In genomic region chr4:133241910-133242309, GRCm38 (mm10) we compare ENCODE assay signal across 7 mouse cellular contexts. TPM values are rescaled to one million over a fixed set of nuclear protein-coding genes. Genes with fewer than 3 reads are reported as not detected.
DNase-seq lines count a peak whose midpoint lies in the region; ATAC-seq lines count a peak whose summit lies in the region.

No protein-coding gene starts in this region.

- H3K27ac ChIP-seq in lung, embryonic 15.5 days: no peak overlapping the region
- no peak overlapping the region for H3K27ac ChIP-seq in embryonic facial prominence, embryonic 15.5 days (replicated peaks)
- H3K27ac ChIP-seq in limb, embryonic 13.5 days: no peak overlapping the region
- no peak overlapping the region for H3K27ac ChIP-seq in stomach, embryonic 14.5 days (ENCODE audit: low read length)

- peaks cover 33% of the 10 kb centered on the region for H3K27me3 ChIP-seq in lung, embryonic 15.5 days
- peaks cover 36% of the 10 kb centered on the region for H3K27me3 ChIP-seq in embryonic facial prominence, embryonic 15.5 days
- H3K27me3 ChIP-seq in limb, embryonic 13.5 days: peaks cover 56% of the 10 kb centered on the region
- H3K27me3 ChIP-seq in stomach, embryonic 14.5 days (ENCODE audit: control insufficient read depth, insufficient read depth, low read length): 0 out of 2 replicates have a peak, but pooled peaks cover 3% of the 10 kb centered on the region

- WGBS in lung, embryonic 15.5 days: 19% methylated on average over 11 of the region's 11 CpGs
- 29% methylated on average over 11 of the region's 11 CpGs for WGBS in embryonic facial prominence, embryonic 15.5 days
- 33% methylated on average over 11 of the region's 11 CpGs for WGBS in limb, embryonic 13.5 days
- 31% methylated on average over 11 of the region's 11 CpGs for WGBS in stomach, embryonic 14.5 days

- H3K36me3 ChIP-seq in lung, embryonic 15.5 days: no peaks in the 10 kb centered on the region
- H3K36me3 ChIP-seq in embryonic facial prominence, embryonic 15.5 days: no peaks in the 10 kb centered on the region
- H3K36me3 ChIP-seq in limb, embryonic 13.5 days: no peaks in the 10 kb centered on the region
- no peaks in the 10 kb centered on the region for H3K36me3 ChIP-seq in stomach, embryonic 14.5 days (ENCODE audit: control insufficient read depth, insufficient read depth, low read length)

- no peak overlapping the region for H3K9ac ChIP-seq in lung, embryonic 15.5 days
- H3K9ac ChIP-seq in embryonic facial prominence, embryonic 15.5 days: no peak overlapping the region
- H3K9ac ChIP-seq in limb, embryonic 13.5 days: 0 out of 2 replicates have a peak overlapping the region, but pooled peaks have one; percentile 72
- H3K9ac ChIP-seq in stomach, embryonic 14.5 days (replicated peaks; ENCODE audit: low read depth, low read length): no peak overlapping the region

- peak overlapping the region; percentile 92 for H3K4me2 ChIP-seq in lung, embryonic 15.5 days
- H3K4me2 ChIP-seq in embryonic facial prominence, embryonic 15.5 days (replicated peaks): peak overlapping the region; percentile 95
- peak overlapping the region; percentile 87 for H3K4me2 ChIP-seq in limb, embryonic 13.5 days (replicated peaks)
- peak overlapping the region; percentile 94 for H3K4me2 ChIP-seq in stomach, embryonic 14.5 days (replicated peaks; ENCODE audit: low read depth, low read length)

- peak overlapping the region; percentile 53 for H3K4me3 ChIP-seq in lung, embryonic 15.5 days
- peak overlapping the region; percentile 68 for H3K4me3 ChIP-seq in embryonic facial prominence, embryonic 15.5 days (replicated peaks)
- peak overlapping the region; percentile 61 for H3K4me3 ChIP-seq in limb, embryonic 13.5 days
- H3K4me3 ChIP-seq in stomach, embryonic 14.5 days (ENCODE audit: low read depth, low read length): peak overlapping the region; percentile 64

- ATAC-seq in lung, embryonic 15.5 days (ENCODE audit: borderline replicate concordance, extremely low read depth, low FRiP score, low TSS enrichment): no peak
- ATAC-seq in embryonic facial prominence, embryonic 15.5 days (ENCODE audit: insufficient number of reproducible peaks, low FRiP score, low TSS enrichment, low read depth): no peak
- ATAC-seq in limb, embryonic 13.5 days (ENCODE audit: low FRiP score, low read depth): no peak
- no peak for ATAC-seq in stomach, embryonic 14.5 days (ENCODE audit: insufficient number of reproducible peaks, insufficient read depth, low FRiP score, low read depth)

- H3K9me3 ChIP-seq in lung, embryonic 15.5 days: no peaks in the 10 kb centered on the region
- H3K9me3 ChIP-seq in embryonic facial prominence, embryonic 15.5 days (replicated peaks): no peaks in the 10 kb centered on the region
- no peaks in the 10 kb centered on the region for H3K9me3 ChIP-seq in limb, embryonic 13.5 days
- no peaks in the 10 kb centered on the region for H3K9me3 ChIP-seq in stomach, embryonic 14.5 days (ENCODE audit: control insufficient read depth, low read depth, low read length)

- H3K4me1 ChIP-seq in lung, embryonic 15.5 days: peaks cover 11% of the 10 kb centered on the region
- H3K4me1 ChIP-seq in embryonic facial prominence, embryonic 15.5 days: peaks cover 17% of the 10 kb centered on the region
- peaks cover 11% of the 10 kb centered on the region for H3K4me1 ChIP-seq in limb, embryonic 13.5 days
- H3K4me1 ChIP-seq in stomach, embryonic 14.5 days (ENCODE audit: control insufficient read depth, insufficient read depth, low read length): peaks cover 13% of the 10 kb centered on the region; the same call in 1 of the 2 replicates

- no peak for DNase-seq in lung, postnatal 10 days
- no peak for DNase-seq in layer of hippocampus, adult 9-10 months (ENCODE audit: low spot score)
- DNase-seq in left cerebral cortex, adult 8-10 months (ENCODE audit: low spot score in 2 of 2): no peak

RNA-seq across cellular contexts. Expression of gene Map3k6, which starts 1.3 kb away (rescaled TPM):
- 3.0 and 3.1 TPM in 2 replicates for polyA plus RNA-seq in lung, embryonic 15.5 days (2015; fragmentation: Nextera tagmentation; extraction: Ambion mirVana)
- 17.4 and 20.6 TPM in 2 replicates for polyA plus RNA-seq in embryonic facial prominence, embryonic 15.5 days (2015; fragmentation: Nextera tagmentation; extraction: Ambion mirVana)
- polyA plus RNA-seq in limb, embryonic 13.5 days (2015; fragmentation: Nextera tagmentation; extraction: Ambion mirVana): 2.4 and 2.6 TPM in 2 replicates
- polyA plus RNA-seq in stomach, embryonic 14.5 days (2014; fragmentation: Nextera tagmentation; extraction: Ambion mirVana): 3.1 and 3.4 TPM in 2 replicates
- total RNA-seq in left cerebral cortex, adult 8-10 months (2022): 1 to 10 TPM; 3.6 to 6.6 (median 5.8) TPM

RNA-seq across cellular contexts. Expression of gene Sytl1, which starts 21.0 kb away (rescaled TPM):
- 1.1 and 2.1 TPM in 2 replicates for polyA plus RNA-seq in lung, embryonic 15.5 days (2015; fragmentation: Nextera tagmentation; extraction: Ambion mirVana)
- 39.7 and 40.2 TPM in 2 replicates for polyA plus RNA-seq in embryonic facial prominence, embryonic 15.5 days (2015; fragmentation: Nextera tagmentation; extraction: Ambion mirVana)
- polyA plus RNA-seq in limb, embryonic 13.5 days (2015; fragmentation: Nextera tagmentation; extraction: Ambion mirVana): 5.5 and 5.6 TPM in 2 replicates
- polyA plus RNA-seq in stomach, embryonic 14.5 days (2014; fragmentation: Nextera tagmentation; extraction: Ambion mirVana): 9.3 and 10.3 TPM in 2 replicates
- total RNA-seq in left cerebral cortex, adult 8-10 months (2022): 1 to 10 TPM; 3.4 to 5.3 (median 4.1) TPM

RNA-seq across cellular contexts. Expression of gene Gpr3, which starts 29.6 kb away (rescaled TPM):
- polyA plus RNA-seq in lung, embryonic 15.5 days (2015; fragmentation: Nextera tagmentation; extraction: Ambion mirVana): 0.10 TPM in 1 of 2 replicates, not detected in the other
- 0.07 and 0.24 TPM in 2 replicates for polyA plus RNA-seq in embryonic facial prominence, embryonic 15.5 days (2015; fragmentation: Nextera tagmentation; extraction: Ambion mirVana)
- 0.32 and 0.38 TPM in 2 replicates for polyA plus RNA-seq in limb, embryonic 13.5 days (2015; fragmentation: Nextera tagmentation; extraction: Ambion mirVana)
- polyA plus RNA-seq in stomach, embryonic 14.5 days (2014; fragmentation: Nextera tagmentation; extraction: Ambion mirVana): not detected in 2 replicates
- total RNA-seq in left cerebral cortex, adult 8-10 months (2022): 1 to 10 TPM; 6.0 to 9.0 (median 6.9) TPM

RNA-seq across cellular contexts. Expression of gene Cd164l2, which starts 30.0 kb away (rescaled TPM):
- 8.2 and 8.5 TPM in 2 replicates for polyA plus RNA-seq in lung, embryonic 15.5 days (2015; fragmentation: Nextera tagmentation; extraction: Ambion mirVana)
- polyA plus RNA-seq in embryonic facial prominence, embryonic 15.5 days (2015; fragmentation: Nextera tagmentation; extraction: Ambion mirVana): 8.8 and 9.3 TPM in 2 replicates
- polyA plus RNA-seq in limb, embryonic 13.5 days (2015; fragmentation: Nextera tagmentation; extraction: Ambion mirVana): 2.8 and 5.9 TPM in 2 replicates
- polyA plus RNA-seq in stomach, embryonic 14.5 days (2014; fragmentation: Nextera tagmentation; extraction: Ambion mirVana): 8.7 and 11.6 TPM in 2 replicates
- total RNA-seq in left cerebral cortex, adult 8-10 months (2022): 1 to 10 TPM; 3.7 to 6.9 (median 3.8) TPM

RNA-seq across cellular contexts. Expression of gene Tmem222, which starts 35.7 kb away (rescaled TPM):
- 79.8 and 81.9 TPM in 2 replicates for polyA plus RNA-seq in lung, embryonic 15.5 days (2015; fragmentation: Nextera tagmentation; extraction: Ambion mirVana)
- polyA plus RNA-seq in embryonic facial prominence, embryonic 15.5 days (2015; fragmentation: Nextera tagmentation; extraction: Ambion mirVana): 79.1 and 87.8 TPM in 2 replicates
- 84.0 and 86.8 TPM in 2 replicates for polyA plus RNA-seq in limb, embryonic 13.5 days (2015; fragmentation: Nextera tagmentation; extraction: Ambion mirVana)
- 88.1 and 88.6 TPM in 2 replicates for polyA plus RNA-seq in stomach, embryonic 14.5 days (2014; fragmentation: Nextera tagmentation; extraction: Ambion mirVana)
- total RNA-seq in left cerebral cortex, adult 8-10 months (2022): 10 to 100 TPM; 84.3 to 91.2 (median 87.4) TPM
